Mouse (Mus musculus): ENCODE results near the gene Smo. TPM values are rescaled to one million over a fixed set of nuclear protein-coding genes. Genes with fewer than 3 reads are reported as not detected.

Gene Smo
- polyA plus RNA-seq (2015; fragmentation: Nextera tagmentation; extraction: Ambion mirVana): 18.8 and 18.9 TPM in 2 replicates

- Histone ChIP-seq H3K4me1 (ENCODE audit: control insufficient read depth, insufficient read depth, low read length) (peaks cover 13% of the 10 kb centered on the region), H3K4me2 (ENCODE audit: low read depth, low read length) (peak within 1 kb of the TSS; percentile 70), H3K36me3 (ENCODE audit: control insufficient read depth, insufficient read depth, low read length) (no peaks in the 10 kb centered on the region), H3K4me3 (ENCODE audit: low read length) (peak within 1 kb of the TSS; percentile 92), H3K9ac (ENCODE audit: low read depth, low read length) (peak within 1 kb of the TSS; percentile 98), H3K27me3 (replicated peaks; ENCODE audit: control insufficient read depth, insufficient read depth, low read length) (no peaks in the 10 kb centered on the region), H3K9me3 (ENCODE audit: control insufficient read depth, low read length) (no peaks in the 10 kb centered on the region), H3K27ac (ENCODE audit: low read length) (peak within 1 kb of the TSS; percentile 97)
- WGBS: under 1% methylated on average over 27 of the region's 30 CpGs
- ATAC-seq: peak; percentile 94
These were observed at the start of gene Smo for GRCm38 (mm10) chr6:29735336-29735688. TSS of gene Smo (plus strand) at chr6:29735503.

GRCm38 (mm10) chr6:29685952-29686351 lies 49.4 kb upstream of the Smo start:
- 84% methylated on average over 4 of the region's 4 CpGs for WGBS
- H3K27ac ChIP-seq (ENCODE audit: low read length): no peak overlapping the region
- H3K4me2 ChIP-seq (ENCODE audit: low read depth, low read length): no peak overlapping the region
- no peaks in the 10 kb centered on the region for H3K9me3 ChIP-seq (ENCODE audit: control insufficient read depth, low read length)
- no peaks in the 10 kb centered on the region for H3K27me3 ChIP-seq (replicated peaks; ENCODE audit: control insufficient read depth, insufficient read depth, low read length)
- no peak overlapping the region for H3K4me3 ChIP-seq (ENCODE audit: low read length)
- no peak for ATAC-seq
- H3K4me1 ChIP-seq (ENCODE audit: control insufficient read depth, insufficient read depth, low read length): no peaks in the 10 kb centered on the region
- no peak overlapping the region for H3K9ac ChIP-seq (ENCODE audit: low read depth, low read length)
- no peaks in the 10 kb centered on the region for H3K36me3 ChIP-seq (ENCODE audit: control insufficient read depth, insufficient read depth, low read length)

GRCm38 (mm10) chr6:29689458-29689857 lies 45.8 kb upstream of the Smo start:
- Histone ChIP-seq H3K27me3 (replicated peaks; ENCODE audit: control insufficient read depth, insufficient read depth, low read length) (peaks cover 4% of the 10 kb centered on the region; the same call in 1 of the 2 replicates), H3K9me3 (ENCODE audit: control insufficient read depth, low read length) (no peaks in the 10 kb centered on the region), H3K27ac (ENCODE audit: low read length) (no peak overlapping the region), H3K4me1 (ENCODE audit: control insufficient read depth, insufficient read depth, low read length) (peaks cover 3% of the 10 kb centered on the region; the same call in 1 of the 2 replicates), H3K4me2 (ENCODE audit: low read depth, low read length) (no peak overlapping the region), H3K4me3 (ENCODE audit: low read length) (no peak overlapping the region), H3K36me3 (ENCODE audit: control insufficient read depth, insufficient read depth, low read length) (no peaks in the 10 kb centered on the region), H3K9ac (ENCODE audit: low read depth, low read length) (no peak overlapping the region)
- WGBS: 73% methylated on average over 8 of the region's 8 CpGs
- no peak for ATAC-seq

- Histone ChIP-seq H3K27ac (ENCODE audit: low read length) (no peak within 1 kb of the TSS), H3K9me3 (ENCODE audit: control insufficient read depth, low read length) (no peaks in the 10 kb centered on the region), H3K4me3 (ENCODE audit: low read length) (peak within 1 kb of the TSS; percentile 72), H3K4me1 (ENCODE audit: control insufficient read depth, insufficient read depth, low read length) (peaks cover 4% of the 10 kb centered on the region; the same call in 1 of the 2 replicates), H3K36me3 (ENCODE audit: control insufficient read depth, insufficient read depth, low read length) (no peaks in the 10 kb centered on the region), H3K9ac (ENCODE audit: low read depth, low read length) (peak within 1 kb of the TSS; percentile 80), H3K4me2 (ENCODE audit: low read depth, low read length) (peak within 1 kb of the TSS; percentile 99), H3K27me3 (replicated peaks; ENCODE audit: control insufficient read depth, insufficient read depth, low read length) (peaks cover 4% of the 10 kb centered on the region; the same call in 1 of the 2 replicates)
- under 1% methylated on average over 41 of the region's 41 CpGs for WGBS
- ATAC-seq: peak; percentile 99
These were observed 41.4 kb upstream of the Smo start, which contains the start of gene Tspan33 for GRCm38 (mm10) chr6:29693953-29694352. TSS of gene Tspan33 (plus strand) at chr6:29694222.

GRCm38 (mm10) chr6:29694375-29695289 lies 40.7 kb upstream of the Smo start:
- H3K4me1 ChIP-seq (ENCODE audit: control insufficient read depth, insufficient read depth, low read length): peaks cover 4% of the 10 kb centered on the region; the same call in 1 of the 2 replicates
- peak; percentile 27 for ATAC-seq
- peak overlapping the region; percentile 80 for H3K9ac ChIP-seq (ENCODE audit: low read depth, low read length)
- no peak overlapping the region for H3K27ac ChIP-seq (ENCODE audit: low read length)
- WGBS: 9% methylated on average over 34 of the region's 35 CpGs
- no peaks in the 10 kb centered on the region for H3K36me3 ChIP-seq (ENCODE audit: control insufficient read depth, insufficient read depth, low read length)
- no peaks in the 10 kb centered on the region for H3K9me3 ChIP-seq (ENCODE audit: control insufficient read depth, low read length)
- H3K27me3 ChIP-seq (replicated peaks; ENCODE audit: control insufficient read depth, insufficient read depth, low read length): peaks cover 4% of the 10 kb centered on the region; the same call in 1 of the 2 replicates
- H3K4me2 ChIP-seq (ENCODE audit: low read depth, low read length): peak overlapping the region; percentile 99
- peak overlapping the region; percentile 72 for H3K4me3 ChIP-seq (ENCODE audit: low read length)

GRCm38 (mm10) chr6:29695290-29695674 lies 40.0 kb upstream of the Smo start:
- no peak overlapping the region for H3K27ac ChIP-seq (ENCODE audit: low read length)
- no peak overlapping the region for H3K9ac ChIP-seq (ENCODE audit: low read depth, low read length)
- 56% methylated on average over 3 of the region's 3 CpGs for WGBS
- peaks cover 4% of the 10 kb centered on the region; the same call in 1 of the 2 replicates for H3K27me3 ChIP-seq (replicated peaks; ENCODE audit: control insufficient read depth, insufficient read depth, low read length)
- no peaks in the 10 kb centered on the region for H3K36me3 ChIP-seq (ENCODE audit: control insufficient read depth, insufficient read depth, low read length)
- no peak overlapping the region for H3K4me3 ChIP-seq (ENCODE audit: low read length)
- no peak for ATAC-seq
- no peaks in the 10 kb centered on the region for H3K9me3 ChIP-seq (ENCODE audit: control insufficient read depth, low read length)
- no peak overlapping the region for H3K4me2 ChIP-seq (ENCODE audit: low read depth, low read length)
- H3K4me1 ChIP-seq (ENCODE audit: control insufficient read depth, insufficient read depth, low read length): peaks cover 4% of the 10 kb centered on the region; the same call in 1 of the 2 replicates

GRCm38 (mm10) chr6:29695975-29696374 lies 39.3 kb upstream of the Smo start:
- H3K27me3 ChIP-seq (replicated peaks; ENCODE audit: control insufficient read depth, insufficient read depth, low read length): peaks cover 4% of the 10 kb centered on the region; the same call in 1 of the 2 replicates
- no peaks in the 10 kb centered on the region for H3K36me3 ChIP-seq (ENCODE audit: control insufficient read depth, insufficient read depth, low read length)
- no peak overlapping the region for H3K4me2 ChIP-seq (ENCODE audit: low read depth, low read length)
- H3K4me1 ChIP-seq (ENCODE audit: control insufficient read depth, insufficient read depth, low read length): peaks cover 4% of the 10 kb centered on the region; the same call in 1 of the 2 replicates
- WGBS: 78% methylated on average over 7 of the region's 7 CpGs
- no peak overlapping the region for H3K9ac ChIP-seq (ENCODE audit: low read depth, low read length)
- H3K4me3 ChIP-seq (ENCODE audit: low read length): no peak overlapping the region
- ATAC-seq: no peak
- no peaks in the 10 kb centered on the region for H3K9me3 ChIP-seq (ENCODE audit: control insufficient read depth, low read length)
- no peak overlapping the region for H3K27ac ChIP-seq (ENCODE audit: low read length)

- no peak overlapping the region for H3K9ac ChIP-seq (ENCODE audit: low read depth, low read length)
- H3K9me3 ChIP-seq (ENCODE audit: control insufficient read depth, low read length): no peaks in the 10 kb centered on the region
- no peaks in the 10 kb centered on the region; the same call in 1 of the 2 replicates for H3K27me3 ChIP-seq (replicated peaks; ENCODE audit: control insufficient read depth, insufficient read depth, low read length)
- H3K27ac ChIP-seq (ENCODE audit: low read length): no peak overlapping the region
- no peaks in the 10 kb centered on the region for H3K36me3 ChIP-seq (ENCODE audit: control insufficient read depth, insufficient read depth, low read length)
- H3K4me2 ChIP-seq (ENCODE audit: low read depth, low read length): no peak overlapping the region
- peaks cover 4% of the 10 kb centered on the region; the same call in 1 of the 2 replicates for H3K4me1 ChIP-seq (ENCODE audit: control insufficient read depth, insufficient read depth, low read length)
- no peak overlapping the region for H3K4me3 ChIP-seq (ENCODE audit: low read length)
- ATAC-seq: no peak
These were observed 38.2 kb upstream of the Smo start for GRCm38 (mm10) chr6:29697139-29697538.

- Histone ChIP-seq H3K4me2 (ENCODE audit: low read depth, low read length) (no peak overlapping the region), H3K9me3 (ENCODE audit: control insufficient read depth, low read length) (no peaks in the 10 kb centered on the region), H3K9ac (ENCODE audit: low read depth, low read length) (no peak overlapping the region), H3K27ac (ENCODE audit: low read length) (no peak overlapping the region), H3K4me3 (ENCODE audit: low read length) (no peak overlapping the region), H3K36me3 (ENCODE audit: control insufficient read depth, insufficient read depth, low read length) (no peaks in the 10 kb centered on the region), H3K4me1 (ENCODE audit: control insufficient read depth, insufficient read depth, low read length) (peaks cover 4% of the 10 kb centered on the region; the same call in 1 of the 2 replicates), H3K27me3 (replicated peaks; ENCODE audit: control insufficient read depth, insufficient read depth, low read length) (no peaks in the 10 kb centered on the region; the same call in 1 of the 2 replicates)
- WGBS: 31% methylated on average over 3 of the region's 3 CpGs
- 0 out of 2 replicates have a peak, but pooled peaks have one; percentile 22 for ATAC-seq
These were observed 37.8 kb upstream of the Smo start for GRCm38 (mm10) chr6:29697548-29697947.
